Mouse (Mus musculus) megakaryocyte, adult 5-6 weeks (primary cell): ENCODE results near the gene Krtap14. TPM values are rescaled to one million over a fixed set of nuclear protein-coding genes. Genes with fewer than 3 reads are reported as not detected.

ENCODE experiments used
- ATAC-seq: 2 replicates; pipeline ENCODE4 v1.8.0; 2016; ENCODE audit warnings: mild to moderate bottlenecking, inconsistent platforms; ENCODE audit not compliant: poor library complexity, severe bottlenecking
- total RNA-seq, 2 experiments: library from RNA; stranded (forward) in 1 of 2; stranded (reverse) in 1 of 2; fragments of 153-499, 151-499 nt in 1 of 2; fragments of 221-1000, 200-1000 nt in 1 of 2; gene quantifications; 2 replicates each; pipeline versions ENCODE4 v1.2.3 to v1.2.4; 2015 to 2017

Krtap14 gene
- total RNA-seq (2015): not detected in 2 replicates
- not detected in 2 replicates for total RNA-seq (2017)

- no peak for ATAC-seq
Measured at GRCm38 (mm10) chr16:88826095-88826652, at the start of gene Krtap14. Gene Krtap14 (minus strand): TSS chr16:88826145.

- ATAC-seq: no peak
Measured at GRCm38 (mm10) chr16:88874169-88874568, 48.2 kb upstream of the Krtap14 start, which contains the start of gene Krtap19-2. Gene Krtap19-2 (minus strand): TSS chr16:88874269.

DNA sequence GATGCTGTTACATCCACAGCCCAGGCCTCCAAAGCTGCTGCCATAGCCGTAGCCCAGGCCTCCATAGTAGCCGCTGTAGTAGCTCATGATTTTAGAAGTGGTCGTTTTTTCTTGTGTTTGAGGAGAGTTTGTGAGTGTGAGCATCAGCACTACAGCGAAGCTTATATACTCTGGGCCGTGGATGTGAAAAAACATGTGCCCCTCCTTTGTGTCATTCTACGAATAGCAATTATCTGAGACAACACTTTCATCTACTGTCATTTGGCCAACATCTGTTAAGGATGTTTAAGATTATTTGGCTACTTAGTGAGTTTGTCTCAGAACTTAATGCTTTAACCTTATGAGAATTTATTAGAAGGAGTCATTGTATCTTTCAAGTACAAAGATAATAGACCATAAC is 43.4 kb upstream of the Krtap14 start, which contains the start of gene Krtap19-1:
TSS of gene Krtap19-1 (minus strand) at position 101 of the 400 bp plus-strand sequence.
- ATAC-seq: no peak

- ATAC-seq: no peak
Measured at GRCm38 (mm10) chr16:88864887-88865407, 39.0 kb upstream of the Krtap14 start.

DNA sequence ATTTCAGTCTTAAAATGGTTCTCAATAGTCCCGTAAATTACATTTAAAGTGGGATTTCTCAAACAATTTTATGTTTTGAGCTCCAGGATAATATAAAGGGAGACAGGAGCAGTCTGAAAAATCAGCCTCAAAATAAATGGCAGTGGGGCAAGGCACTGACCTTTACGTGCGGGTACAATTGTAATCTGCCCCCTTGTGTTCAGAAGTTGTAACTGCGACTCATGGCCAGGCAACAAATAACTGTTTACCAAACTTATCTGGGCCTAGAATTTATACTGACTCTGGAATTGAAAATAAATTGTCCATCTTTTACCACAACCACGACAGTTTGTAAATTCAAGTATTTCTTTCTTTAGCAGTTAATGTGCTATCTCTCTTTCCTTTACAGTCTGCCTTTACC is 25.5 kb upstream of the Krtap14 start:
- ATAC-seq: no peak

DNA sequence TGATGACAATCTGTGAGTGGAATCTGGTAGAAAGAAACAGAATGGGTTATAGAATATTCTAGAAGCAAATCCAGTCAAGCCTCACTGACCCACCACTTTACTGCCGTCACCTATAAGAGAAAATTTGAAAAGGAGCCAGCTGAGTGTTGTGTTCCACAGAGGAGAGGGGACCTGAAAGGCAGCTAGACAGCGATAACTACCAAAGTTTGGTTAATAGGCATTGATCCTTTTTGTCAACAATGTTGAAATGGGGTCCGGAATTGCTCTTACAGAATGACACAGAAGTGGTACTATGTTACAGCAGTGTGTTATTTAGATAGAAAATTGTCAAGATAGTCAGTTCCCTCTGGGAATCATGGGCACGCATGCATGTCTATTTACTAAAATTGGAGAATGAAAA is 22.6 kb upstream of the Krtap14 start:
- ATAC-seq: no peak

GRCm38 (mm10) chr16:88847363-88847762 is 21.4 kb upstream of the Krtap14 start:
- no peak for ATAC-seq

GRCm38 (mm10) chr16:88826978-88827377 is 1.0 kb upstream of the Krtap14 start:
- no peak for ATAC-seq

DNA sequence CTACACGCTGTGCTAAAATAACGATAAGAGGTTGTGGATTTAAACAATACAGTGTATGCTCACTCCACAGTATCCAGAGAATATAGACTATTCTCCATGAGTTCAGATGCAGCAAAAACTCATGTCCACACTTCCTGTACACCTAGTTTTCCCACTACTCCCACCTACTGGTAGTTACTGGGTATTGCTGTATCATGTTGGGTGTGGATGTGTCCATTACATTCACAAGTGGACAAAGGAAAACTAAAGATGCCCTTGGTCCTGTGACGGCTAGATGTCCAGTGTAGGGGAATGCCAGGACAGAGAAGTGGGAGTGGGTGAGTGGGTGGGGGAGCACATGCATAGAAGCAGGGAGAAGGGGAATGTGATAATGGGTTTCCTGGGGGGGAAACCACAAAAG is 2.2 kb downstream of the Krtap14 start:
- ATAC-seq: no peak

- no peak for ATAC-seq
Measured at GRCm38 (mm10) chr16:88820066-88820465, 5.9 kb downstream of the Krtap14 start, which contains the start of gene Krtap15. Gene Krtap15 (plus strand): TSS chr16:88820215.

- ATAC-seq: no peak
Measured at GRCm38 (mm10) chr16:88811827-88812226, 14.1 kb downstream of the Krtap14 start, which contains the start of gene Gm20741. Gene Gm20741 (minus strand): TSS chr16:88812220.

DNA sequence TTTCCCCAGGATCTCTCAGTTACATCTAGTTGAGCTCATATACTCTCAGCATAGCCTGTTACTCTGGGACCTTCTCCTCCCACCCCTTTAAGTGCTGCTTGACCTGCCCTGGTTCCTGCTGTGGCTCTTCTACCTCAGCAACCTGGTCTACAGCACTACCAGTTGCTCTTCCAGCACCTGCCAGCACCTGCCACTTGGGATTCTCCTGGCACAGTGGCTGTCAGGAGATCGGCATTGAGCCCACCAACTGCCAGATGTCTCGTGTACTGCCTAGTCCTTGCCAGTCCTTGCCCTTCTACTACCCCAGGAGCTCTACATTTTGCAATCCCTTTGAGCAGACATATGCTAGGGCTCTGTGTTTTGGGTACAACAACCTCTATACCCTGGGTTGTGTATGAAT is 39.2 kb downstream of the Krtap14 start:
- ATAC-seq: no peak

DNA sequence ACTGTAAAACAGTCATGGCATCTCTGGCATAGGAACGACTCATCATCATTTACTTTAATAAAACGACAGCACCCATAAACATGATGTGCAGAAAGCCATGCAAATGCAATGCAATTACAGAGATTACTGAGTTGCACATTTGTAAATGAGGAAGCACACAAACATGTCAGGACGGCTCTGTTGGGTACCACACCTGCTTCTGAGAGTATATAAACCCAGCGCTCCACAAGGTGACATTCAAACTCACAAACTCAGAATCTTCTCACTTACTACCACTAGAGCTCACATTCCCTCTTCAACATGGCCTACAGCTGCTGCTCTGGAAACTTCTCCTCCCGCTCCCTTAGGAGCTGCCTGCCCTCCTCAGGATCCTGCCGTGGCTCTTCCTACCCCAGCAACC is 48.3 kb downstream of the Krtap14 start, which contains the start of gene Gm5965:
TSS of gene Gm5965 (plus strand) at position 301 of the 400 bp plus-strand sequence.
- ATAC-seq: no peak

GRCm38 (mm10) chr16:88774106-88774505 is 51.8 kb downstream of the Krtap14 start, which contains the start of gene 2310057N15Rik:
Gene 2310057N15Rik (minus strand): TSS chr16:88774206.
- ATAC-seq: no peak

Other genes starting within 250 kb of the Krtap14 start
- gene Krtap24-1, start 213.9 kb downstream of the Krtap14 start, total RNA-seq (2015): not detected in 2 replicates
- gene Krtap24-1, start 213.9 kb downstream of the Krtap14 start, total RNA-seq (2017): not detected in 2 replicates
- gene 2310079G19Rik, start 198.5 kb downstream of the Krtap14 start, total RNA-seq (2015): not detected in 2 replicates
- not detected in 2 replicates for gene 2310079G19Rik, start 198.5 kb downstream of the Krtap14 start, total RNA-seq (2017)
- gene Krtap26-1, start 178.3 kb downstream of the Krtap14 start, total RNA-seq (2015): not detected in 2 replicates
- not detected in 2 replicates for gene Krtap26-1, start 178.3 kb downstream of the Krtap14 start, total RNA-seq (2017)
- not detected in 2 replicates for gene Krtap27-1, start 154.5 kb downstream of the Krtap14 start, total RNA-seq (2015)
- gene Krtap27-1, start 154.5 kb downstream of the Krtap14 start, total RNA-seq (2017): not detected in 2 replicates
- not detected in 2 replicates for gene 2310061N02Rik, start 118.2 kb downstream of the Krtap14 start, total RNA-seq (2015)
- not detected in 2 replicates for gene 2310061N02Rik, start 118.2 kb downstream of the Krtap14 start, total RNA-seq (2017)
- not detected in 2 replicates for gene Krtap13-1, start 97.3 kb downstream of the Krtap14 start, total RNA-seq (2015)
- gene Krtap13-1, start 97.3 kb downstream of the Krtap14 start, total RNA-seq (2017): not detected in 2 replicates
- not detected in 2 replicates for gene Krtap13, start 74.5 kb downstream of the Krtap14 start, total RNA-seq (2015)
- gene Krtap13, start 74.5 kb downstream of the Krtap14 start, total RNA-seq (2017): not detected in 2 replicates
- not detected in 2 replicates for gene 2310034C09Rik, start 67.3 kb downstream of the Krtap14 start, total RNA-seq (2015)
- gene 2310034C09Rik, start 67.3 kb downstream of the Krtap14 start, total RNA-seq (2017): not detected in 2 replicates
- gene 2310057N15Rik, start 51.9 kb downstream of the Krtap14 start, total RNA-seq (2015): not detected in 2 replicates
- gene 2310057N15Rik, start 51.9 kb downstream of the Krtap14 start, total RNA-seq (2017): not detected in 2 replicates
- gene Gm5965, start 48.2 kb downstream of the Krtap14 start, total RNA-seq (2015): not detected in 2 replicates
- gene Gm5965, start 48.2 kb downstream of the Krtap14 start, total RNA-seq (2017): not detected in 2 replicates
- not detected in 2 replicates for gene Gm20741, start 13.9 kb downstream of the Krtap14 start, total RNA-seq (2015)
- gene Gm20741, start 13.9 kb downstream of the Krtap14 start, total RNA-seq (2017): not detected in 2 replicates
- not detected in 2 replicates for gene Krtap15, start 5.9 kb downstream of the Krtap14 start, total RNA-seq (2015)
- not detected in 2 replicates for gene Krtap15, start 5.9 kb downstream of the Krtap14 start, total RNA-seq (2017)
- gene Krtap19-1, start 43.3 kb upstream of the Krtap14 start, total RNA-seq (2015): not detected in 2 replicates
- gene Krtap19-1, start 43.3 kb upstream of the Krtap14 start, total RNA-seq (2017): not detected in 2 replicates
- gene Krtap19-2, start 48.1 kb upstream of the Krtap14 start, total RNA-seq (2015): not detected in 2 replicates
- not detected in 2 replicates for gene Krtap19-2, start 48.1 kb upstream of the Krtap14 start, total RNA-seq (2017)
- not detected in 2 replicates for gene Krtap19-3, start 51.9 kb upstream of the Krtap14 start, total RNA-seq (2015)
- not detected in 2 replicates for gene Krtap19-3, start 51.9 kb upstream of the Krtap14 start, total RNA-seq (2017)
- gene Krtap19-4, start 58.9 kb upstream of the Krtap14 start, total RNA-seq (2015): not detected in 2 replicates
- gene Krtap19-4, start 58.9 kb upstream of the Krtap14 start, total RNA-seq (2017): not detected in 2 replicates
- not detected in 2 replicates for gene Krtap19-5, start 70.3 kb upstream of the Krtap14 start, total RNA-seq (2015)
- gene Krtap19-5, start 70.3 kb upstream of the Krtap14 start, total RNA-seq (2017): not detected in 2 replicates
- gene Krtap19-9b, start 106.1 kb upstream of the Krtap14 start, total RNA-seq (2015): not detected in 2 replicates
- gene Krtap19-9b, start 106.1 kb upstream of the Krtap14 start, total RNA-seq (2017): not detected in 2 replicates
- gene Krtap16-3, start 136.7 kb upstream of the Krtap14 start, total RNA-seq (2015): not detected in 2 replicates
- gene Krtap16-3, start 136.7 kb upstream of the Krtap14 start, total RNA-seq (2017): not detected in 2 replicates
- gene Krtap22-2, start 184.6 kb upstream of the Krtap14 start, total RNA-seq (2015): not detected in 2 replicates
- not detected in 2 replicates for gene Krtap22-2, start 184.6 kb upstream of the Krtap14 start, total RNA-seq (2017)
- gene Gm10229, start 189.1 kb upstream of the Krtap14 start, total RNA-seq (2015): not detected in 2 replicates
- gene Gm10229, start 189.1 kb upstream of the Krtap14 start, total RNA-seq (2017): not detected in 2 replicates
- gene Krtap6-1, start 205.6 kb upstream of the Krtap14 start, total RNA-seq (2015): not detected in 2 replicates
- not detected in 2 replicates for gene Krtap6-1, start 205.6 kb upstream of the Krtap14 start, total RNA-seq (2017)
- not detected in 2 replicates for gene Gm10228, start 215.3 kb upstream of the Krtap14 start, total RNA-seq (2015)
- gene Gm10228, start 215.3 kb upstream of the Krtap14 start, total RNA-seq (2017): not detected in 2 replicates
- not detected in 2 replicates for gene Krtap6-5, start 221.7 kb upstream of the Krtap14 start, total RNA-seq (2015)
- gene Krtap6-5, start 221.7 kb upstream of the Krtap14 start, total RNA-seq (2017): not detected in 2 replicates
- not detected in 2 replicates for gene 1110025L11Rik, start 237.9 kb upstream of the Krtap14 start, total RNA-seq (2015)
- not detected in 2 replicates for gene 1110025L11Rik, start 237.9 kb upstream of the Krtap14 start, total RNA-seq (2017)